Mouse (Mus musculus) left cerebral cortex, adult 2 months (tissue): ENCODE measurements around the gene S100a9. TPM values are rescaled to one million over a fixed set of nuclear protein-coding genes. Genes with fewer than 3 reads are reported as not detected.

Experiments used
- DNase-seq, 2 experiments: peaks; one replicate each; pipeline ENCODE4 v3.0.0; 2021 to 2022; ENCODE audit warnings: low spot score in 2 of 2, mixed read lengths in 1 of 2; ENCODE audit errors: extremely low spot score in 1 of 2
- H3K27ac ChIP-seq: fragments of 200-600 bp; 2 replicates; pipeline ENCODE4 v1.8.1; 2022
- H3K4me3 ChIP-seq: fragments of 200-600 bp; 2 replicates; pipeline ENCODE4 v1.8.1; 2022
- CTCF ChIP-seq: fragments of 200-600 bp; IDR thresholded peaks from 2 replicates; pipeline ENCODE4 v1.8.1; 2022; ENCODE audit warnings: antibody characterized with exemption, mild to moderate bottlenecking, moderate library complexity
- intact Hi-C: fragments of 180-260 bp; cut with DNase I; formaldehyde crosslinking; loops from one replicate; pipeline ENCODE4 v1.15.1; 2025
- total RNA-seq, 2 experiments: library from RNA; stranded (reverse); gene quantifications; 2 replicates each; pipeline ENCODE4 v1.2.3; 2021

Gene S100a9
- total RNA-seq, 2 experiments from 2014 or later, result 2.1 TPM; not detected in 1

GRCm38 (mm10) chr3:90659364-90660044, 36.0 kb downstream of the S100a9 start:
- no peak overlapping the region for H3K27ac ChIP-seq
- no peak for TF ChIP-seq CTCF
- DNase-seq, result no peak
- H3K4me3 ChIP-seq, result no peak overlapping the region
- intact Hi-C loops, result no loop called here

GRCm38 (mm10) chr3:90657405-90657804, 38.1 kb downstream of the S100a9 start:
- DNase-seq, result no peak
- H3K4me3 ChIP-seq, result no peak overlapping the region
- intact Hi-C loops, result no loop called here
- no peak overlapping the region for H3K27ac ChIP-seq
- TF ChIP-seq CTCF, result peak; percentile 12

GRCm38 (mm10) chr3:90653717-90654116, 41.8 kb downstream of the S100a9 start, which contains the start of gene S100a7a:
S100a7a (plus strand) TSS chr3:90654017.
- H3K4me3 ChIP-seq, result no peak within 1 kb of the TSS
- no peak for DNase-seq
- intact Hi-C loops, result loop anchor here (1.0 to 5.0 kb wide), 6 partner anchors 36 to 241 kb away; partner anchors contain the start of genes Chtop, Ints3 and Snapin
- H3K27ac ChIP-seq, result no peak within 1 kb of the TSS
- TF ChIP-seq CTCF, result no peak

- DNase-seq, result peak; percentile 81 to 84
- intact Hi-C loops, result loop anchor here (1.0 to 5.0 kb wide), 6 partner anchors 36 to 241 kb away; partner anchors contain the start of genes Chtop, Ints3 and Snapin
- no peak overlapping the region for H3K4me3 ChIP-seq
- no peak overlapping the region for H3K27ac ChIP-seq
- peak; percentile 82 for TF ChIP-seq CTCF
Observed at GRCm38 (mm10) chr3:90652878-90653508, 42.5 kb downstream of the S100a9 start.

GRCm38 (mm10) chr3:90649832-90650231, 45.7 kb downstream of the S100a9 start:
- no peak for TF ChIP-seq CTCF
- intact Hi-C loops, result loop anchor here (1.0 to 5.0 kb wide), 6 partner anchors 33 to 238 kb away; partner anchors contain the start of genes Chtop and Ints3
- H3K4me3 ChIP-seq, result no peak overlapping the region
- peak overlapping the region; percentile 68 for H3K27ac ChIP-seq
- DNase-seq, result no peak

- no peak overlapping the region for H3K4me3 ChIP-seq
- TF ChIP-seq CTCF, result no peak
- no peak for DNase-seq
- intact Hi-C loops, result no loop called here
- H3K27ac ChIP-seq, result peak overlapping the region; percentile 68
Observed at GRCm38 (mm10) chr3:90648981-90649380, 46.5 kb downstream of the S100a9 start.

- DNase-seq, result no peak
- Histone ChIP-seq H3K4me3 (no peak overlapping the region), H3K27ac (no peak overlapping the region)
- no peak for TF ChIP-seq CTCF
- intact Hi-C loops, result no loop called here
Observed at GRCm38 (mm10) chr3:90647291-90647690, 48.2 kb downstream of the S100a9 start.

GRCm38 (mm10) chr3:90644220-90644619, 51.3 kb downstream of the S100a9 start:
- intact Hi-C loops, result no loop called here
- TF ChIP-seq CTCF, result peak; percentile 62
- Histone ChIP-seq H3K27ac (no peak overlapping the region), H3K4me3 (no peak overlapping the region)
- peak in 1 of 2 experiments; percentile 30 for DNase-seq

Other genes starting within 250 kb of the S100a9 start
- 1 to 10 TPM; 3.3 TPM for gene Npr1, start 229.9 kb downstream of the S100a9 start, total RNA-seq
- gene Ilf2, start 219.6 kb downstream of the S100a9 start, total RNA-seq, result 10 to 100 TPM; 75.1 to 92.3 TPM
- 10 to 100 TPM; 48.8 to 50.9 TPM for gene Snapin, start 204.7 kb downstream of the S100a9 start, total RNA-seq
- gene Chtop, start 186.2 kb downstream of the S100a9 start, total RNA-seq, result 100 to 1,000 TPM; 164 TPM
- gene S100a1, start 181.3 kb downstream of the S100a9 start, total RNA-seq, result 100 to 1,000 TPM; 119 to 123 TPM
- 10 to 100 TPM; 15.4 to 18.1 TPM for gene S100a13, start 181.3 kb downstream of the S100a9 start, total RNA-seq
- gene S100a14, start 168.9 kb downstream of the S100a9 start, total RNA-seq, result under 1 TPM in 1 of 2 experiments, not detected in 1; 0.34 TPM
- 10 to 100 TPM; 60.2 to 70.1 TPM for gene S100a16, start 158.5 kb downstream of the S100a9 start, total RNA-seq
- under 1 TPM; 0.56 to 0.81 TPM for gene S100a3, start 135.1 kb downstream of the S100a9 start, total RNA-seq
- not detected for gene S100a2, start 105.5 kb downstream of the S100a9 start, total RNA-seq
- gene Gm42674, start 93.8 kb downstream of the S100a9 start, total RNA-seq, result not detected
- gene S100a4, start 92.0 kb downstream of the S100a9 start, total RNA-seq, result 1 to 10 TPM; 4.6 to 4.8 TPM
- gene S100a5, start 87.2 kb downstream of the S100a9 start, total RNA-seq, result not detected
- 10 to 100 TPM; 28.8 to 31.0 TPM for gene S100a6, start 82.8 kb downstream of the S100a9 start, total RNA-seq
- 1 to 10 TPM in 1 of 2 experiments, under 1 TPM in 1; 0.72 to 1.1 TPM for gene S100a7a, start 41.7 kb downstream of the S100a9 start, total RNA-seq
- gene S100a8, start 26.7 kb downstream of the S100a9 start, total RNA-seq, result 1 to 10 TPM in 1 of 2 experiments, not detected in 1; 3.0 TPM
- gene Pglyrp4, start 31.2 kb upstream of the S100a9 start, total RNA-seq, result not detected
- not detected for gene Gm5849, start 82.2 kb upstream of the S100a9 start, total RNA-seq